Mouse (Mus musculus): ENCODE measurements around the gene Gjb1.

Gjb1 gene

GRCm38 (mm10) chrX:101418946-101419724 lies 43.0 kb downstream of the Gjb1 start:
- DNase-seq: peak; percentile 80

- peak; percentile 92 for DNase-seq
These were observed 43.8 kb downstream of the Gjb1 start for GRCm38 (mm10) chrX:101419725-101420699.

- peak; percentile 3 for DNase-seq
These were observed 44.5 kb downstream of the Gjb1 start, which contains the start of gene Zmym3 for GRCm38 (mm10) chrX:101420700-101421095. TSS of gene Zmym3 (minus strand) at chrX:101420849.

- DNase-seq: no peak
These were observed 47.3 kb downstream of the Gjb1 start for GRCm38 (mm10) chrX:101423462-101423861.

GRCm38 (mm10) chrX:101427774-101428173 lies 51.6 kb downstream of the Gjb1 start:
- DNase-seq: peak; percentile 35

GRCm38 (mm10) chrX:101428785-101429141 lies 52.6 kb downstream of the Gjb1 start:
- DNase-seq: no peak

- peak; percentile 93 for DNase-seq
These were observed 53.2 kb downstream of the Gjb1 start, which contains the start of gene Nono for GRCm38 (mm10) chrX:101429142-101429949. TSS of gene Nono (plus strand) at chrX:101429318.

- no peak for DNase-seq
These were observed 53.8 kb downstream of the Gjb1 start for GRCm38 (mm10) chrX:101429976-101430375.
